Mouse (Mus musculus): ENCODE data around the gene Pdgfa. TPM values are rescaled to one million over a fixed set of nuclear protein-coding genes. Genes with fewer than 3 reads are reported as not detected.

The Pdgfa gene
- polyA plus RNA-seq, 2 experiments, result 34.0 to 83.4 TPM

DNA sequence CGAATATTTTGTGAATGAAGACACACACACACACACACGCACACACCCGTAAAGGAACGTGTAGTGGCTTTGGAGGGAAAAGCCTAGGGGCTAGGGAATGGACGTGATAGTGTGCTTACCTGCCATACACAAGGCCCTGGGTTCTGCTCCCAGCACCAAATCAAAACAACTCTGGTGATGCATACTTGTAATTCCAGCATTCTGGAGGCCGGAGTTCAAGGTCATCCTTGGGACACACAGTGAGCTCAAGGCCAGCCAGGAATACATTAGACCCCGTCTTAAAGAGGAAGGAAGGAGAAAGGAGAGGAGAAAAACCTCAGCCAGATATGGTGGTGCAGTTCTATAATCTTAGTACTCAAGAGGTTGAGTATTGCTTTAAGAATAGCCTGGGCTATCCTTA lies 2.5 kb upstream of the Pdgfa start:
- TF ChIP-seq POLR2A (IDR thresholded peaks at IDR 0.05; ENCODE audit: borderline replicate concordance, extremely low read depth, insufficient read depth, insufficient read length), result no peak
- H3K36me3 ChIP-seq (ENCODE audit: control insufficient read depth, insufficient read depth, low read length), result no peaks in the 10 kb centered on the region
- peaks cover 8% of the 10 kb centered on the region for H3K9me3 ChIP-seq (ENCODE audit: control insufficient read depth, low read length)
- WGBS, result 62% methylated on average over 7 of the region's 7 CpGs
- ATAC-seq (ENCODE audit: low FRiP score, low read depth), result no peak
- no peak overlapping the region for H3K27ac ChIP-seq (replicated peaks; ENCODE audit: low read depth, low read length)
- H3K4me3 ChIP-seq (replicated peaks; ENCODE audit: low read length), result no peak overlapping the region
- H3K27me3 ChIP-seq (ENCODE audit: control insufficient read depth, insufficient read depth, low read length), result peaks cover 39% of the 10 kb centered on the region
- no peak overlapping the region for H3K4me2 ChIP-seq (replicated peaks; ENCODE audit: low read depth, low read length, severe bottlenecking)
- H3K9ac ChIP-seq (ENCODE audit: low read depth, low read length, severe bottlenecking), result no peak overlapping the region
- H3K4me1 ChIP-seq (ENCODE audit: control insufficient read depth, insufficient read depth, low read length), result peaks cover 25% of the 10 kb centered on the region
- no peak for DNase-seq (ENCODE audit: low spot score)

DNA sequence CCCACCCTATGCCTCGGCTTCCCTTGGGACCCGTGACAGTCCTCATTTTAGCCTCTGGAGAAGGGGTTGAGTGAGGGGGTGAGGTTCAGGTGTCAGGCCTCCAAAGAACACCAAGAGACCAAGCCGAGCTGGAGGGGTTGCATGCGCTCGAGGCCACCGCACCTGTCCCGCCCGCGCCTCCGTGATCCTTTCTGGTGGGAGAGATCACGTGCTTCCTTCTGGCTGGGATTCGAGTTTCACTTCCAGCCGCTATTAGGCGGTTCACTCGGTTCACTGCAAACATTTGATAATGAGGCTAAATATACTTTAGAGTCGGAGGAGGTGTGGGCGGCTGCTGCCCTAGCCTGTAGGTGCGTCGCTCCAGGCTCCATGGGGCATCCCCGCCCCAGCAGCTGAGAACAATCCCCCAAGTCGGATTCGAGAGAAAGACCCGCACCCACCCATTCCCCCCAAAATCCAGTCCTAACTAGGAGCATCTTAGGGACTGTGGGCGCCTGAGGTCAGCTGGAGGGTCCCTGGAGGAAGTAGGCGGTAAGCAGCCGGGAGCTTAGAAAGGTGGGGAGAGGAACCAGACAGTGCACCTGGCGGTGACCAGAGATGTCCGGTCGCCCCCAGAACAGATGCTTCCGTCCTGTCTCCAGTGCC lies 888 bp upstream of the Pdgfa start:
- ATAC-seq (ENCODE audit: low FRiP score, low read depth) (0 out of 2 replicates have a peak, but pooled peaks have one; percentile 1), DNase-seq (ENCODE audit: low spot score) (peak; percentile 38)
- Histone ChIP-seq H3K36me3 (ENCODE audit: control insufficient read depth, insufficient read depth, low read length) (no peaks in the 10 kb centered on the region), H3K4me1 (ENCODE audit: control insufficient read depth, insufficient read depth, low read length) (peaks cover 37% of the 10 kb centered on the region), H3K4me2 (replicated peaks; ENCODE audit: low read depth, low read length, severe bottlenecking) (peak overlapping the region; percentile 93), H3K27ac (replicated peaks; ENCODE audit: low read depth, low read length) (no peak overlapping the region), H3K9ac (ENCODE audit: low read depth, low read length, severe bottlenecking) (no peak overlapping the region), H3K4me3 (replicated peaks; ENCODE audit: low read length) (peak overlapping the region; percentile 73), H3K27me3 (ENCODE audit: control insufficient read depth, insufficient read depth, low read length) (peaks cover 50% of the 10 kb centered on the region), H3K9me3 (ENCODE audit: control insufficient read depth, low read length) (peaks cover 8% of the 10 kb centered on the region)
- no peak for TF ChIP-seq POLR2A (IDR thresholded peaks at IDR 0.05; ENCODE audit: borderline replicate concordance, extremely low read depth, insufficient read depth, insufficient read length)
- 2% methylated on average over 30 of the region's 30 CpGs for WGBS

DNA sequence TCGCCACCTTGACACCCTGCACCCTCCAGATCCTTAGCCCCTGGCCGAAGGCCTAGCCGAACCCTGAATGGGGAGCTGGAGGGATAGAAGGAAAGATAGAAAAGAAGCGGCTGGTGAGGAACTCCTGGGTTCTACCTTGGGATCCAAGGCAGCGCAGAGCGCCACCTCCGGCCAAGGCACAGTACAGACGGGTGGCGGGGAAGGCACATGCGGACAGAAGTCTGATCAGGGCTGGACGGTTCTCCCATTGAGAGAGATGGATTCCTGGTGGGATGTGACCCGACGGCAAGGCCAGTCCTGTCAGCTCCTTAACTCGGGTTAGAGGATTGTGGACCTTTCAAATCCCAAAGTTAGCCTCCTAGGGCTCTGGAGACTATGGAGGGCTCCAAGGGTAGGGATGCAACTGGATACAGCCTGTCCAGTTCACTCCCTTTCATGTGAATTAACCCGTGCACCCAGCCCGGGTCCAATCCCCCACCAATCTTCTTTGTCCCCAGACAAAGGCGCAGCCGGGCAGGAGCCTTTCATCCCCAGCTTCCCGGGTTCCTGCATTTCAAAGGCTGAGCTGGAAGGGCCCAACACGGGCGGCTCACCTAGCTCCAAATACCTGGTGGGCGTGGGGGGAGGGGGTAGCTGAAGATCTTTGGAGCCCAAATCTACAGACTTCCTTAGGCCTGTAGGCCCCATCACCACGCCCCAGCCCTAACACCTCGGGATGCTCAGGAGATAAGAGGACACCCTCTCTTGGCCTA lies 672 bp downstream of the Pdgfa start:
- H3K9ac ChIP-seq (ENCODE audit: low read depth, low read length, severe bottlenecking), result peak overlapping the region; percentile 71
- H3K4me2 ChIP-seq (replicated peaks; ENCODE audit: low read depth, low read length, severe bottlenecking), result peak overlapping the region; percentile 93
- H3K4me3 ChIP-seq (replicated peaks; ENCODE audit: low read length), result peak overlapping the region; percentile 73
- H3K27ac ChIP-seq (replicated peaks; ENCODE audit: low read depth, low read length), result no peak overlapping the region; the same call in 1 of the 2 replicates
- 5% methylated on average over 24 of the region's 24 CpGs for WGBS
- no peak for TF ChIP-seq POLR2A (IDR thresholded peaks at IDR 0.05; ENCODE audit: borderline replicate concordance, extremely low read depth, insufficient read depth, insufficient read length)
- H3K36me3 ChIP-seq (ENCODE audit: control insufficient read depth, insufficient read depth, low read length), result no peaks in the 10 kb centered on the region
- H3K4me1 ChIP-seq (ENCODE audit: control insufficient read depth, insufficient read depth, low read length), result peaks cover 44% of the 10 kb centered on the region
- H3K9me3 ChIP-seq (ENCODE audit: control insufficient read depth, low read length), result peaks cover 4% of the 10 kb centered on the region; the same call in 1 of the 2 replicates
- no peak for ATAC-seq (ENCODE audit: low FRiP score, low read depth)
- peak; percentile 12 for DNase-seq (ENCODE audit: low spot score)
- peaks cover 66% of the 10 kb centered on the region for H3K27me3 ChIP-seq (ENCODE audit: control insufficient read depth, insufficient read depth, low read length)

DNA sequence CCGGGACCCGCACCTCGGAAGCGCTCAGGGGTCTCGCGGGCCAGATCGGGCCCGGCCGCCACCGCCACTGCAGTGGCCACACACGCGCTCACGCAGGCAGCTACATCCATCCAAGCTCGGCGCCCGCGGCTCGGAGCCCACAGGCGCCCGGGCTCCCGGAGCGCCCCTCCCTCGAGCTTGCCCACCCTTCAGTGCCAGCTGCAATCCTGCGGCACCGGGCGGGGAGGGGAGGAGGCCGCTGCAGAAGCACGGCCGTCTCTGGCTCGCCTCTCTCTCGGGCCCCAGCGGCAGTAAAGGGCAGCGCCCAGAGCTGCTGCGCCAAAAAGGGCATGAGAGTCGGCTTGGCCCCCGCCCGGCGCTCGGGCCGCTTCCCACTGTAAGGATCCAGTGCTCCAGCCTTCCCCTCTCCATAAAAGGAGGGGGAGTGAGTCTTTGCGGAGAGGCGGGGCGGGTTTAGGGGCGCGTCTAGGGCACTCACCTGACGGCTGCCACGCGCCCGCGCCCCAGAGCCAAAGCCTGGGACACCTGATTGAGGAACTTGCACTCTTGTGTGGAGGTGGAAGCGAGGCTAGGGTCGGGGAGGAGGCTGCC lies 1.4 kb downstream of the Pdgfa start:
- Histone ChIP-seq H3K4me1 (ENCODE audit: control insufficient read depth, insufficient read depth, low read length) (peaks cover 48% of the 10 kb centered on the region), H3K27ac (replicated peaks; ENCODE audit: low read depth, low read length) (peak overlapping the region; percentile 76), H3K9ac (ENCODE audit: low read depth, low read length, severe bottlenecking) (peak overlapping the region; percentile 71), H3K4me3 (replicated peaks; ENCODE audit: low read length) (peak overlapping the region; percentile 73), H3K4me2 (replicated peaks; ENCODE audit: low read depth, low read length, severe bottlenecking) (peak overlapping the region; percentile 93), H3K27me3 (ENCODE audit: control insufficient read depth, insufficient read depth, low read length) (peaks cover 71% of the 10 kb centered on the region), H3K36me3 (ENCODE audit: control insufficient read depth, insufficient read depth, low read length) (no peaks in the 10 kb centered on the region), H3K9me3 (ENCODE audit: control insufficient read depth, low read length) (0 out of 2 replicates have a peak, but pooled peaks cover 4% of the 10 kb centered on the region)
- TF ChIP-seq POLR2A (IDR thresholded peaks at IDR 0.05; ENCODE audit: borderline replicate concordance, extremely low read depth, insufficient read depth, insufficient read length), result no peak
- peak; percentile 44 for ATAC-seq (ENCODE audit: low FRiP score, low read depth)
- 1% methylated on average over 34 of the region's 52 CpGs for WGBS
- DNase-seq (ENCODE audit: low spot score), result peak; percentile 63
